Mouse (Mus musculus): ENCODE results near the gene Ntn1.

DNA sequence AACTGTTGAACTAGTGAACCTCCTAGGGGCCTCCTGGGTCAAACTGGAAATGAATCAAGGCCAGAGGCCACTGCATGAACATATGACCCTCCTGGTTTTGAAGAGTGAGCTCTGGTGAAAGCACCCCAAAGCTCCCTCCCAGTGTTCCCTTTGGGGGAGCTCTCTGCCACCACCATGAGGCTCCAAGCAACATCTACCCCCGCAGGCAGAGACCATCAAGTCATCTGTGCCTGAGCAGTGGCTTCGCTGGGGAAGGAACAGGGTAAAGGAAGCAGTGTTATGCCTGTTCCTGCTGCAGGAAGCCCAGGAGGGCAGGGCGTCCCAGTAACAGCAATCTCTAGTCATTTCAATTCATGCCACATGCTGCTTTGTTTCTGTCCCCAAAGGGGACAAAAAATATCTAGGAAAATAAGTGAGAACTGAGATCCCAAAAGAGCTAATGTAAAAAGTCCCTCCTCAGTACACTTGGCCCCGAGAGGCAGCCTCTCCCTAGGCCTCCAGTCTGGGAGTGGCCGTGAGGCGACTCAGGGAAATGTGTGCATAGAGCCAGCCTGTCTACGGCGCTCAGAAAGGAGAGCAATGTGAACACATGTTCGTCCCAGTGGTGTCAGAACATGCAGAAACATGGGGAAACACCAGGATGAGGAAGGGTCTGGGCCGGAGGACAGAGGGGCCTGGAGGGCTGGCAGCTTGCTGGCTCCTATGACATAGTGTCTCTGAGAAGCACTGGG, 139.3 kb downstream of the Ntn1 start:
- TF ChIP-seq POLR2A (IDR thresholded peaks at IDR 0.05; ENCODE audit: borderline replicate concordance, low read depth, low read length) (no peak), CTCF (IDR thresholded peaks at IDR 0.05; ENCODE audit: low read depth, low read length) (no peak)

All from bone marrow macrophage, adult 2 months (primary cell).